Mouse (Mus musculus): ENCODE measurements around the gene Gm49373. TPM values are rescaled to one million over a fixed set of nuclear protein-coding genes. Genes with fewer than 3 reads are reported as not detected.

Gm49373 gene
- polyA plus RNA-seq, 1 experiment from 2014 or later: 0.44 TPM

GRCm38 (mm10) chr9:21016331-21017176 is 56.3 kb downstream of the Gm49373 start:
- Histone ChIP-seq H3K9ac (ENCODE audit: low read depth, low read length) (no peak overlapping the region; the same call in 1 of the 2 replicates), H3K27me3 (ENCODE audit: control insufficient read depth, insufficient read depth, low read length) (peaks cover 43% of the 10 kb centered on the region), H3K36me3 (ENCODE audit: control insufficient read depth, insufficient read depth, low read length) (no peaks in the 10 kb centered on the region), H3K4me2 (peak overlapping the region; percentile 77), H3K9me3 (replicated peaks; ENCODE audit: control insufficient read depth, low read length) (no peaks in the 10 kb centered on the region), H3K4me1 (ENCODE audit: control insufficient read depth, insufficient read depth, low read length) (peaks cover 11% of the 10 kb centered on the region), H3K4me3 (ENCODE audit: low read depth, low read length) (peak overlapping the region; percentile 41), H3K27ac (ENCODE audit: low read depth, low read length) (no peak overlapping the region)
- WGBS (ENCODE audit: insufficient replicate concordance): 5% methylated on average over 17 of the region's 17 CpGs
- no peak for ATAC-seq (replicated peaks; ENCODE audit: insufficient number of reproducible peaks, low FRiP score, low TSS enrichment)

GRCm38 (mm10) chr9:21015571-21016130 is 57.2 kb downstream of the Gm49373 start, which contains the start of gene Icam1:
Icam1 (plus strand) TSS chr9:21015985.
- H3K27ac ChIP-seq (ENCODE audit: low read depth, low read length): peak within 1 kb of the TSS; percentile 15; the same call in 1 of the 2 replicates
- peak within 1 kb of the TSS; percentile 77 for H3K4me2 ChIP-seq
- H3K9ac ChIP-seq (ENCODE audit: low read depth, low read length): peak within 1 kb of the TSS; percentile 17; the same call in 1 of the 2 replicates
- H3K4me3 ChIP-seq (ENCODE audit: low read depth, low read length): peak within 1 kb of the TSS; percentile 41
- WGBS (ENCODE audit: insufficient replicate concordance): under 1% methylated on average over 30 of the region's 30 CpGs
- peaks cover 43% of the 10 kb centered on the region for H3K27me3 ChIP-seq (ENCODE audit: control insufficient read depth, insufficient read depth, low read length)
- H3K9me3 ChIP-seq (replicated peaks; ENCODE audit: control insufficient read depth, low read length): no peaks in the 10 kb centered on the region
- peaks cover 11% of the 10 kb centered on the region for H3K4me1 ChIP-seq (ENCODE audit: control insufficient read depth, insufficient read depth, low read length)
- peak; percentile 31; the same call in 1 of the 2 replicates for ATAC-seq (replicated peaks; ENCODE audit: insufficient number of reproducible peaks, low FRiP score, low TSS enrichment)
- no peaks in the 10 kb centered on the region for H3K36me3 ChIP-seq (ENCODE audit: control insufficient read depth, insufficient read depth, low read length)

GRCm38 (mm10) chr9:21014691-21015570 is 58.0 kb downstream of the Gm49373 start:
- Histone ChIP-seq H3K4me1 (ENCODE audit: control insufficient read depth, insufficient read depth, low read length) (peaks cover 11% of the 10 kb centered on the region), H3K9ac (ENCODE audit: low read depth, low read length) (peak overlapping the region; percentile 17; the same call in 1 of the 2 replicates), H3K27me3 (ENCODE audit: control insufficient read depth, insufficient read depth, low read length) (peaks cover 43% of the 10 kb centered on the region), H3K4me3 (ENCODE audit: low read depth, low read length) (peak overlapping the region; percentile 41), H3K9me3 (replicated peaks; ENCODE audit: control insufficient read depth, low read length) (no peaks in the 10 kb centered on the region), H3K4me2 (peak overlapping the region; percentile 77), H3K27ac (ENCODE audit: low read depth, low read length) (peak overlapping the region; percentile 15; the same call in 1 of the 2 replicates), H3K36me3 (ENCODE audit: control insufficient read depth, insufficient read depth, low read length) (no peaks in the 10 kb centered on the region)
- 3% methylated on average over 29 of the region's 29 CpGs for WGBS (ENCODE audit: insufficient replicate concordance)
- peak; percentile 22; the same call in 1 of the 2 replicates for ATAC-seq (replicated peaks; ENCODE audit: insufficient number of reproducible peaks, low FRiP score, low TSS enrichment)

MicroRNAs encoded within 50 kb of the gene (microRNA counts, 519-probe panel; counts per million panel counts)
- 32.2 counts per million for microRNA mmu-miR-1900

Small RNA genes within 50 kb of the gene (microRNA-seq; reads per million reads assigned to microRNA genes)
- gene Mir1900 (ENCODE audit: borderline number of aligned reads) (not detected), gene Mir7082 (ENCODE audit: borderline number of aligned reads) (2.3 reads per million, percentile 28 among the genes with 10 or more reads in this experiment)

Other genes with a start within 250 kb of the Gm49373 start
- gene A230050P20Rik, start 204.5 kb downstream of the Gm49373 start, polyA plus RNA-seq (2014; fragmentation: Nextera tagmentation; extraction: Ambion mirVana): 2.1 TPM in 2 replicates
- 2.1 and 2.9 TPM in 2 replicates for gene Angptl6, start 193.4 kb downstream of the Gm49373 start, polyA plus RNA-seq (2014; fragmentation: Nextera tagmentation; extraction: Ambion mirVana)
- 43.6 and 46.2 TPM in 2 replicates for gene Ppan, start 184.9 kb downstream of the Gm49373 start, polyA plus RNA-seq (2014; fragmentation: Nextera tagmentation; extraction: Ambion mirVana)
- gene Eif3g, start 174.5 kb downstream of the Gm49373 start, polyA plus RNA-seq (2014; fragmentation: Nextera tagmentation; extraction: Ambion mirVana): 276 and 286 TPM in 2 replicates
- gene Dnmt1, start 113.2 kb downstream of the Gm49373 start, polyA plus RNA-seq (2014; fragmentation: Nextera tagmentation; extraction: Ambion mirVana): 50.5 and 59.3 TPM in 2 replicates
- 24.6 and 26.5 TPM in 2 replicates for gene S1pr2, start 96.3 kb downstream of the Gm49373 start, polyA plus RNA-seq (2014; fragmentation: Nextera tagmentation; extraction: Ambion mirVana)
- gene Mrpl4, start 70.4 kb downstream of the Gm49373 start, polyA plus RNA-seq (2014; fragmentation: Nextera tagmentation; extraction: Ambion mirVana): 140 and 147 TPM in 2 replicates
- gene Icam1, start 57.1 kb downstream of the Gm49373 start, polyA plus RNA-seq (2014; fragmentation: Nextera tagmentation; extraction: Ambion mirVana): 8.1 and 8.5 TPM in 2 replicates
- gene Icam4, start 43.7 kb downstream of the Gm49373 start, polyA plus RNA-seq (2014; fragmentation: Nextera tagmentation; extraction: Ambion mirVana): 18.9 and 25.4 TPM in 2 replicates
- not detected in 2 replicates for gene Icam5, start 41.0 kb downstream of the Gm49373 start, polyA plus RNA-seq (2014; fragmentation: Nextera tagmentation; extraction: Ambion mirVana)
- gene Zglp1, start 6.0 kb downstream of the Gm49373 start, polyA plus RNA-seq (2014; fragmentation: Nextera tagmentation; extraction: Ambion mirVana): 0.28 and 1.8 TPM in 2 replicates
- 52.9 and 58.2 TPM in 2 replicates for gene Fdx1l, start 518 bp upstream of the Gm49373 start, polyA plus RNA-seq (2014; fragmentation: Nextera tagmentation; extraction: Ambion mirVana)
- gene Gm38431, start 18.9 kb upstream of the Gm49373 start, polyA plus RNA-seq (2014; fragmentation: Nextera tagmentation; extraction: Ambion mirVana): 1.2 and 1.9 TPM in 2 replicates
- gene Raver1, start 18.9 kb upstream of the Gm49373 start, polyA plus RNA-seq (2014; fragmentation: Nextera tagmentation; extraction: Ambion mirVana): 53.6 and 57.8 TPM in 2 replicates
- 9.4 and 10.9 TPM in 2 replicates for gene Tyk2, start 58.1 kb upstream of the Gm49373 start, polyA plus RNA-seq (2014; fragmentation: Nextera tagmentation; extraction: Ambion mirVana)
- 254 and 266 TPM in 2 replicates for gene Cdc37, start 76.9 kb upstream of the Gm49373 start, polyA plus RNA-seq (2014; fragmentation: Nextera tagmentation; extraction: Ambion mirVana)
- gene Pde4a, start 92.6 kb upstream of the Gm49373 start, polyA plus RNA-seq (2014; fragmentation: Nextera tagmentation; extraction: Ambion mirVana): 7.6 and 8.3 TPM in 2 replicates
- 22.3 and 35.7 TPM in 2 replicates for gene Keap1, start 166.3 kb upstream of the Gm49373 start, polyA plus RNA-seq (2014; fragmentation: Nextera tagmentation; extraction: Ambion mirVana)
- 0.11 and 0.31 TPM in 2 replicates for gene S1pr5, start 175.3 kb upstream of the Gm49373 start, polyA plus RNA-seq (2014; fragmentation: Nextera tagmentation; extraction: Ambion mirVana)
- gene Atg4d, start 192.2 kb upstream of the Gm49373 start, polyA plus RNA-seq (2014; fragmentation: Nextera tagmentation; extraction: Ambion mirVana): 45.5 and 48.2 TPM in 2 replicates
- 9.9 and 12.3 TPM in 2 replicates for gene Kri1, start 214.9 kb upstream of the Gm49373 start, polyA plus RNA-seq (2014; fragmentation: Nextera tagmentation; extraction: Ambion mirVana)
- gene Cdkn2d, start 218.3 kb upstream of the Gm49373 start, polyA plus RNA-seq (2014; fragmentation: Nextera tagmentation; extraction: Ambion mirVana): 88.4 and 99.8 TPM in 2 replicates
- gene Ap1m2, start 239.2 kb upstream of the Gm49373 start, polyA plus RNA-seq (2014; fragmentation: Nextera tagmentation; extraction: Ambion mirVana): 0.55 and 1.1 TPM in 2 replicates
- 62.3 and 70.0 TPM in 2 replicates for gene Slc44a2, start 247.6 kb upstream of the Gm49373 start, polyA plus RNA-seq (2014; fragmentation: Nextera tagmentation; extraction: Ambion mirVana)

All from heart, embryonic 11.5 days (tissue).